Mouse (Mus musculus) lung, adult 2 months (tissue): ENCODE results near the gene Klhl5.

Experiments
- CTCF ChIP-seq: fragments of 200-500 bp; IDR thresholded peaks from 2 replicates; pipeline ENCODE4 v1.5.1; 2011; ENCODE audit warnings: mild to moderate bottlenecking, low read length, control low read depth; ENCODE audit not compliant: insufficient read depth
- POLR2A ChIP-seq: fragments of 200-500 bp; IDR thresholded peaks from 2 replicates; pipeline ENCODE4 v1.6.1; 2011; ENCODE audit warnings: low read depth, mild to moderate bottlenecking, control low read depth, low read length, borderline replicate concordance; ENCODE audit errors: extremely low read depth

- TF ChIP-seq CTCF, result no peak
- TF ChIP-seq POLR2A, result no peak
Observed at GRCm38 (mm10) chr5:65130528-65131210, 23.3 kb downstream of the Klhl5 start.
